Mouse (Mus musculus) urinary bladder, adult 2 months (tissue): ENCODE measurements around the gene Cyp4a31. TPM values are rescaled to one million over a fixed set of nuclear protein-coding genes. Genes with fewer than 3 reads are reported as not detected.

ENCODE experiments used
- polyA plus RNA-seq: library from polyadenylated mRNA; depleted of rRNA; stranded (reverse); fragments of >200 nt; gene quantifications from 2 replicates; pipeline ENCODE4 v1.2.3, GENCODE M21; 2012; rRNA removed

The Cyp4a31 gene
- polyA plus RNA-seq, 1 experiment, result not detected

Other genes starting within 250 kb of the Cyp4a31 start
- gene Cyp4a12b, start 152.0 kb upstream of the Cyp4a31 start, polyA plus RNA-seq, result not detected in 2 replicates
- gene Cyp4a30b, start 111.0 kb upstream of the Cyp4a31 start, polyA plus RNA-seq, result not detected in 2 replicates
- not detected in 2 replicates for gene Cyp4a14, start 67.5 kb upstream of the Cyp4a31 start, polyA plus RNA-seq
- gene Cyp4a10, start 45.4 kb upstream of the Cyp4a31 start, polyA plus RNA-seq, result not detected in 2 replicates
- gene Cyp4a32, start 37.3 kb downstream of the Cyp4a31 start, polyA plus RNA-seq, result not detected in 2 replicates
- gene Cyp4b1, start 84.1 kb downstream of the Cyp4a31 start, polyA plus RNA-seq, result 10.9 and 13.5 TPM in 2 replicates
- gene Efcab14, start 174.1 kb downstream of the Cyp4a31 start, polyA plus RNA-seq, result 28.4 and 31.7 TPM in 2 replicates
- 0.32 and 0.34 TPM in 2 replicates for gene Tex38, start 217.4 kb downstream of the Cyp4a31 start, polyA plus RNA-seq
- gene Atpaf1, start 221.2 kb downstream of the Cyp4a31 start, polyA plus RNA-seq, result 18.1 and 19.0 TPM in 2 replicates